Comparison of ENCODE assay signal across 8 mouse cellular contexts in the genomic region with DNA sequence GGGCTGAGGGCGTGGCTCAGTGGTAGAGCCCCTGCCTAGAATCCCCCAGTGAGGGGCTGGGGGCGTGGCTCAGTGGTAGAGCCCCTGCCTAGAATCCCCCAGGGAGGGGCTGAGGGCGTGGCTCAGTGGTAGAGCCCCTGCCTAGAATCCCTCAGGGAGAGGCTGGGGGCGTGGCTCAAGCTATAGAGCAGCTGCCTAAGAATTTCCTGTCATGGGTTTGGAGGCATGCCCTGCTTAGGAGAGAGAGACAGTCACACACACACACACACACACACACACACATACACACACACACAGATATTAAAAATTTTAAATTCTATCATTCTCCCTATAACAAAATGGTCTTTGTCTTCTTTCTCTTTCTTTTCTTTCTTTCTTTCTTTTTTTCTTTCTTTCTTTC. TPM values are rescaled to one million over a fixed set of nuclear protein-coding genes. Genes with fewer than 3 reads are reported as not detected.
DNase-seq lines count a peak whose midpoint lies in the region; ATAC-seq and TF ChIP-seq lines count a peak whose summit lies in the region.
"Not testable (repeated sequence)": the region's sequence is repeated elsewhere in the genome, so short reads cannot be mapped to it uniquely, and the experiment has no call there.

No protein-coding gene starts in this region.

- H3K9ac ChIP-seq in lung, postnatal 0 days (replicated peaks; ENCODE audit: low read depth), result not testable (repeated sequence)

- H3K27me3 ChIP-seq in lung, postnatal 0 days (replicated peaks; ENCODE audit: insufficient read depth, low read length); splenic B cell, adult 2 months (ENCODE audit: control insufficient read depth, insufficient read depth, low read length, poor library complexity, severe bottlenecking): not testable (repeated sequence)

- DNase-seq in 3T3-L1 (ENCODE audit: low read depth, low spot score), result peak; percentile 78
- peak; percentile 66 for DNase-seq in ES-CJ7 (ENCODE audit: low read depth, low spot score)
- DNase-seq in ZHBTc4 (ENCODE audit: low read depth, low spot score), result peak; percentile 80
- peak; percentile 52 for DNase-seq in heart, postnatal 4 days
- DNase-seq in kidney, postnatal 14 days, result peak; percentile 21
- peak; percentile 40 for DNase-seq in lung, postnatal 0 days (ENCODE audit: low spot score)
- peak; percentile 44 for DNase-seq in splenic B cell, adult 2 months (ENCODE audit: low read depth, low spot score)
- peak; percentile 18 for DNase-seq in thymus, postnatal 25 days

- H3K36me3 ChIP-seq in lung, postnatal 0 days (ENCODE audit: insufficient read depth, low read length); splenic B cell, adult 2 months (ENCODE audit: control insufficient read depth, insufficient read depth, low read length, poor library complexity, severe bottlenecking): not testable (repeated sequence)

- not testable (repeated sequence) for H3K4me2 ChIP-seq in lung, postnatal 0 days (replicated peaks; ENCODE audit: low read depth, low read length)

- peak overlapping the region; percentile 43; the same call in 1 of the 2 replicates for H3K27ac ChIP-seq in lung, postnatal 0 days (ENCODE audit: low read length)

- WGBS in lung, postnatal 0 days, result 77% methylated on average over 2 of the region's 4 CpGs

- not testable (repeated sequence) for H3K4me3 ChIP-seq in lung, postnatal 0 days (ENCODE audit: low read depth, low read length)

- not testable (repeated sequence) for H3K9me3 ChIP-seq in lung, postnatal 0 days (ENCODE audit: low read length)

- not testable (repeated sequence) for TF ChIP-seq EP300 in lung, postnatal 0 days (IDR thresholded peaks at IDR 0.05)

- ATAC-seq in lung, postnatal 0 days, result not testable (repeated sequence)

- peaks cover 14% of the 10 kb centered on the region; the same call in 1 of the 2 replicates for H3K4me1 ChIP-seq in lung, postnatal 0 days (ENCODE audit: insufficient read depth, low read depth, low read length)

- not testable (repeated sequence) for TF ChIP-seq CTCF in lung, postnatal 0 days (IDR thresholded peaks at IDR 0.05)

RNA-seq across cellular contexts. Expression of a gene that starts 9.7 kb away (rescaled TPM):
- total RNA-seq in heart, postnatal 4 days (2021), result 100 to 1,000 TPM; 250 to 262 TPM
- 403 and 485 TPM in 2 replicates for polyA plus RNA-seq in lung, postnatal 0 days (2015; fragmentation: Nextera tagmentation; extraction: Ambion mirVana)

RNA-seq across cellular contexts. Expression of a gene that starts 34.2 kb away (rescaled TPM):
- 1 to 10 TPM; 2.9 to 4.3 TPM for total RNA-seq in heart, postnatal 4 days (2021)
- 3.0 and 3.2 TPM in 2 replicates for polyA plus RNA-seq in lung, postnatal 0 days (2015; fragmentation: Nextera tagmentation; extraction: Ambion mirVana)

RNA-seq across cellular contexts. Expression of a gene that starts 39.4 kb away (rescaled TPM):
- total RNA-seq in heart, postnatal 4 days (2021), result 10 to 100 TPM; 13.5 to 14.9 TPM
- 7.2 and 10.2 TPM in 2 replicates for polyA plus RNA-seq in lung, postnatal 0 days (2015; fragmentation: Nextera tagmentation; extraction: Ambion mirVana)

Comparison
In these comparisons a context has a peak if more than half of its experiments do, and no peak if none do; other contexts are left out.
1. DNase-seq: peak in every context shown above with its lines; median percentile 80 in ZHBTc4; 78 in 3T3-L1; 66 in ES-CJ7; 52 in heart, postnatal 4 days; 44 in splenic B cell, adult 2 months; 40 in lung, postnatal 0 days; 21 in kidney, postnatal 14 days; 18 in thymus, postnatal 25 days.